Mouse (Mus musculus): ENCODE measurements around the gene Acap3. TPM values are rescaled to one million over a fixed set of nuclear protein-coding genes. Genes with fewer than 3 reads are reported as not detected.

The Acap3 gene
- total RNA-seq, 2 experiments from 2014 or later: 124 to 128 TPM

DNA sequence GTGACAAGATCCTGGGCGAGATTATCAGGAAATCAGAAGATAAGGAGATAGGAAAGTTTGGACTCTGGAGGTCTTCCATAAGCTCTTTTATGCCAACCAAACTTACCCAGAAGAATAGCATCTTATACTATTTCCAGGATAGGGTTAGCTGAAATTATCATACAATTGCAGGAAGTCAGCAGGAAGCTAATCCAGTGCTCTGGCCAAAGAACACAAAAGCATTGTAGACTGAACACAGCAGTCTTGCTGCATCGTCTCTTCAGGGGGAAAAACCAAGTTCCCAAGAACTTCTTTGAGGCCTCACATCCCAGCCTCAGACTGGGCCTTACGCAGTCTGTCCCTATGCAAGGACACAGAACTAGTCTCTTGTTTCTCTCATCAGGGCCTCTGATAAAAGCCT, 8.0 kb upstream of the Acap3 start:
- no peak for DNase-seq (ENCODE audit: low spot score in 2 of 2)

DNA sequence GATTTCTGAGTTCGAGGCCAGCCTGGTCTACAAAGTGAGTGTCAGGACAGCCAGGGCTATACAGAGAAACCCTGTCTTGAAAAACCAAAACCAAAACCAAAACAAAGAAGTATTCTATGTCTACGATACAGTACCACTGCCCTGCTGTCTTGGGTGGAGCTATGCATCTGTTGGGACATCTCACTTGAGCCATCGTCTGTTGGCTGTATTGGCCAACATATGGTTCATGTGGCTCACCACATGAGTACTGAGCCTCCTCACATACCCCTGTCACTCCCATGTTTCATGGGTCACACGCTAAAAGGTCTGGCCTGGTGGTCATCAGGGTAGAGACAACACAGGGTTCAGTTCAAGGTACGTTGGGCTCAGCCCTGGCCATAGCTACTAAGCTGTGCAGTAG, 5.3 kb upstream of the Acap3 start:
- DNase-seq (ENCODE audit: low spot score in 2 of 2): no peak

DNA sequence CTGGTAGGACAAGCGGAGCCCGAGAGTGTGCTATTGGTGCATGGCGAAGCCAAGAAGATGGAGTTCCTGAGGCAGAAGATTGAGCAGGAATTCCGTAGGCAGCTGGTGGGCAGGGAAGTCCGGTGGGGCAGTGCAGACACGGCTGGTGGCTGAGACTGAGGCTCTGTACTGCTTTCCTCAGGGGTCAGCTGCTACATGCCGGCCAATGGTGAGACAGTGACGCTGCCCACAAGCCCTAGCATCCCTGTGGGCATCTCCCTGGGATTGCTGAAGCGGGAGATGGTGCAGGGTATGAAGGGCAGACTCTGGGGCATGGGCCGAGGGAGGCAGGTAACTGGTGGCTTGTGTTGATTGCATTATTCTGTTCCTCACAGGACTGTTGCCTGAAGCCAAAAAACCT, 3.9 kb upstream of the Acap3 start:
- no peak for DNase-seq (ENCODE audit: low spot score in 2 of 2)

DNA sequence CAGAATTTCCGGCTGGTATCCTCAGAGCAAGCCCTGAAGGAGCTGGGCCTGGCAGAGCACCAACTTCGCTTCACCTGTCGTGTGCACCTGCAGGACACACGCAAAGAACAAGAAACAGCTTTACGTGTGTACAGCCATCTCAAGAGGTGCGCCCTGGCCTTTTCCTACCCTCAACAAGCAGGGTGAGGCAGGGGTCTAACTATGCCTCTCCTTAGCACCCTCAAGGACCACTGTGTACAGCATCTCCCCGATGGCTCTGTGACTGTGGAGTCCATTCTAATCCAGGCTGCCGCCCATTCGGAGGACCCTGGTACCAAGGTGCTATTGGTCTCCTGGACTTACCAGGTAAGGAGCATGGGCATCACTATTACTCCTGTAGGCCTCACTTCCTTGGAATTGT, 3.4 kb upstream of the Acap3 start:
- no peak for DNase-seq (ENCODE audit: low spot score in 2 of 2)

DNA sequence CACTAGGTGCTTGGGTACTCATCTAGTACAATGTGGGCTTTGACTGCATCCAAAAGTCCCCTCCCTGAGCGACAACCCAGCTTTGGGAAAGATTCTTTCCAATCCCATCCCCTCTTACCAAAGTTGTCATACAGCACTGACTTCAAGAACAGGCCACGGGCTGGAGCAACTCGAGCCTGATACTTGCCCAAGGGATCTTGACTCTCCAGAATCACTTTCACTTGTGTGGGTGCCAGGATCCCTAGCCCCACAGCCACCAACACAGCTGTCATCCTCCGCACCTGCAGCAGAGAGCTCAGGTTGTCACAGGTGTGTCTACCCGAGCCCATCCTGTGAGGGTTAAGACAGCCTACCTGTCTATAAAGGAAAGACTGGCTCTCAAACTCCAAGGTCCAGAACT, 2.3 kb upstream of the Acap3 start:
- DNase-seq (ENCODE audit: low spot score in 2 of 2): peak in 1 of 2 experiments; percentile 1

DNA sequence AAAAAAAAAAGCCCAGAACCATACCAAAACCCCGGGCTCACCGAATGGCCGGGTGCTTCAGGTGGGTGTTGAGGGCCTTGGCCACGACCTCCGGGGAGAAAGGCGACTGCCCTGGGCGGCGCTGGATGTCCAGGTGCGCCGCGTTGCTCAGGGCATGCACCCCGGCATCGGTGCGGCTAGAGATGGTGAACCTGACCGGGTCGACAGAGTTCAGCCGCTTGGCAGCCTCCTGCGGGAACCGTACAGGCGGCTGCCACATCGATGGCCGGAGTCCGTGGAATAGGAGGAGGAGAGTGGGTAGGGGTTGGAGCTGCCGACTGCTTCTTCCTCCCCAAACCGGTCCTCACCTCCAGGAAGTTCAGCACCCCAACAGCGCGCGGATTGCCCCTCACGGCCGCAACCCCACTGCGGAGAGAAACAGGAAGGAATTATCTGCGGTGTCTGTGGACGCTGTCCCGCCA, 581 bp upstream of the Acap3 start:
- DNase-seq (ENCODE audit: low spot score in 2 of 2): peak; percentile 7 to 17

DNA sequence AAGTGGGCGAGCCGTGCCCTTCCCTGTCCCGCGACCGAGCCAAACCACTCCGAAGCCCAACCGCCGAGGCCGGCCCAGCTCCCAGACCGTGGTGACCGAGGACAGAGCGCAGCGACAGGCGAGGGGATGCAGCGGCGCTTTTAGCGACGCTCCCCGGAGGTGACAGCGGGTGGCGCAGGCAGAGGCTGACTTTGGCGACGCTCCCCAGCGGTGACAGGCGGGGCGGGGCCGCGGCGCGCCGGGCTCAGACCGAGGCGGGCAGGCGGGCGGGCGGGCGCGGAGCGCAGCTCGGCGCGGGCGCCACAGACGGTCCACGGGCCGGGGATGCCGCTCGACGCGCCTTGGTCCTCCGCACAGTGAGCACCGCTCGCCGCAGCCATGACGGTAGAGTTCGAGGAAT, 395 bp downstream of the Acap3 start:
- peak; percentile 76 to 87 for DNase-seq (ENCODE audit: low spot score in 2 of 2)

DNA sequence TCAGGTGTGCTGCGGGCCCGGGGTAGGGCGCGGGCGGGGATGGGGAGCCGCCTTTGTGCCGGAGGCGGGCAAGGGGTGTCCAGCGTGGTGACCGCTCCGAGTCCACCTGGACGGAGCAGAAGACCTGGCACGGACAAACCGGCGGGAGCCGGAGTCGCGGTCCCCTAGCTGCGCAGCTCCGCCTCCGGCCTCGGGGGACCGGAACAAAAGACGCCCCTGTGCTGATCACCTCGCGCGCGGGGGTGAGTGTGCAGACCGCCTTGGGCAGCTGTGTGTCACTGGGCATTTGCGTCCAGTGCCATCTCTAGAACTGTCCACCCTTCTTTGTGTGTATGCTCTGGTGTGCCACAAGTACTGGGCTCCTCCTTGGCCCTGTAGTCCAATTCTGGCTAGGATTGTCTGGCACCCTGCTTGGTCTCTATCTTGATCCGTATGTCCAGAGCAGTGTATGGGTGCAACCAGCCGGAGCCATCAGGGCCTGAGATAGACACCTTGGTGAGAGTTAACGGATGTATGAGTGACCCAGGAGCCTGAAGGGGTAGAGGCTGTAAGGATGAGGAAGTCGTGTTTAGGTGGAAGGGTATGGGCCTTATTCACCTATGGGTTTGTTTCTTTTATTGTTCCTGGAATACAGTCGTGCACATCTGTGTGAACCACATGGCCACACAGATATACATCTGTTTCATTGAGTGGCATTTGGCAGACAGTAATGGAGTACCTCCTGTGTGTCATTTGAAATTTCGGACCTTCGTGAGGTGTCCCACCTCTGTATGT, 1.0 kb downstream of the Acap3 start:
- DNase-seq (ENCODE audit: low spot score in 2 of 2): peak; percentile 42 to 43

DNA sequence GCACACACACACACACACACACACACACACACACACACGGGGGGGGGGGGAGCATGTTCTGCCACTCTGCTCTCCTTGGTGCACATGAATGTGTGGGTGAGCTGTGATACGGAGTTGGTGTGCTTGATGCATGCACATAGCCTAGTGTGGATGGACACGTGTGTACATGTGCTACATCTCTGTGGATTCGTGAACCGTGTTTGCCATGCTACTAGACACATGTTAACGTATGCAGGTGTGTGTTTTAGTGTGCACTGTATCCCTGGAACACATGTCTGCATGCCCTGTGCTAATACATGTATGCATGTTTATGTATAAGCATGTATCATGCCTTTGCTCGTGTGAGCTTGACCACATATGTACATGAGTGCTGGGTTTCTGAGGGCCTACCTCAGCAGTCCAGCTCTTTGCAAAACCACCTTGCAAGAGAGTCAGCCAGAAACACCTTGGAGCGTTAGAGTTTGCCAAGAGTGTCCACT, 1.6 kb downstream of the Acap3 start:
- DNase-seq (ENCODE audit: low spot score in 2 of 2): peak; percentile 0 to 1

DNA sequence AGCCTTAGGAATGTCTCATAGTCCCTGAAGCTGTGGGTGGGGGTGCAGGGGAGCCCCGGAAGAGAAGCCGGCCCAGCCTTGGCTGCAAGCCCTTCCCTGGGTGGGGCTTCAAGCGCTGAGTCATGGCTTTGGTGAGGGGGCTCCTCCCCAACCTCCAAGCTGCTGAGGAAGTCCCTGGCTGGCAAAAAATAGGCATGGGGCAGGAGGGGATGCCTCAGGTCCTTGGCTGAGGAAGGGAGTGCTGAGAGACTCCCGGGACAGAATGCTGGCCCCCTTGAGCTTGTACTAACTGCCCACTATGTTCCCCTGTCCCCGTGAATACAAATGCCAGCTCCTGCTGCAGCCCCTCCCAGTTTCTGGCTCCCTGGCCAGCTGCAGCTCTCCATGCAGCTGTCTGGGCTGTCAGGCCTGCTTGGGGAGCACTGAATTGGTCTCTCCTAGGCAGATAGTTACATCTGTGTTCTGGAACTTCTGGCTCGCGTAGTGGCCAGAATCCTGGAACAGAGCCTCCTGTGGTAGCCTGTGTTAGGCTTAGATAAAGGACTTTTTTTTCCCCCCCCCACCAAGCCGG, 2.8 kb downstream of the Acap3 start:
- DNase-seq (ENCODE audit: low spot score in 2 of 2): peak; percentile 73 to 81

DNA sequence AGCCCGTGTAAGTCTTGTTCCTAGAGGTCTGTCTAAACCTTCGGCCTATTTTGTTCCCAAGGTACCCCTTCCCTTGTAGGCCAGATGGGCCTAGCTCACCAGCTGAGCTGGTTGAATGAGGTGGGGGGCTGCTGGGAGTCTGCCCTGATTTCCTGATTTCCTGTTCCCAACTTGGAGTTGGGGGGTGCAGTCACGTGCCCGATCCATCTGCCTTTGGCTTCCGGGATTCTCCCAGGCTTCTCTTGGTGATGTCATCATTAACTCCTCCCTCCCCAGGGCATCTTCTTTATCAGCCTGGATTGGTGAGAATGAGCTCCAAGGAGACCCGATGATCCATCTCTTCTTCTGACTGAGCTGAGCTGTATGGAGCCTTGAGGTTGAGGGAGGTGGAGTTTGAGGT, 3.6 kb downstream of the Acap3 start:
- DNase-seq (ENCODE audit: low spot score in 2 of 2): peak; percentile 79 to 81

DNA sequence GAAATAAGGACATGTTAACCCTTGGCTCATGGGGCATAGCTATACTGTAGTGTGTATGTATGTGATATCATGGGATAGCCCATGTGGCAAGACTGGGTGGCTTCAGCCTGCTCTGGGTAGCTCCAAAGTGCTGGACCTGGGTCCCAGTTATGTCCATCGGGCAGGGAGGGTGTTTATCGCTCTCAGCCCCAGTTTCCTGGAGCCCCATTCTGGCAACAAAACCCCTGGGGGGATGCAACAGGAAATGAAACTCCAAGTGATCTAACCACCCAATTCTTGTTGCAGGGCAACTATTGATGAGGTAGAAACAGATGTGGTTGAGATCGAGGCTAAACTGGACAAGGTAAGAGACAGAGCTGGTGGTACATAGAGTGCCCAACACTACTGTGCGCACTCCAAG, 4.2 kb downstream of the Acap3 start:
- peak in 1 of 2 experiments; percentile 0 for DNase-seq (ENCODE audit: low spot score in 2 of 2)

DNA sequence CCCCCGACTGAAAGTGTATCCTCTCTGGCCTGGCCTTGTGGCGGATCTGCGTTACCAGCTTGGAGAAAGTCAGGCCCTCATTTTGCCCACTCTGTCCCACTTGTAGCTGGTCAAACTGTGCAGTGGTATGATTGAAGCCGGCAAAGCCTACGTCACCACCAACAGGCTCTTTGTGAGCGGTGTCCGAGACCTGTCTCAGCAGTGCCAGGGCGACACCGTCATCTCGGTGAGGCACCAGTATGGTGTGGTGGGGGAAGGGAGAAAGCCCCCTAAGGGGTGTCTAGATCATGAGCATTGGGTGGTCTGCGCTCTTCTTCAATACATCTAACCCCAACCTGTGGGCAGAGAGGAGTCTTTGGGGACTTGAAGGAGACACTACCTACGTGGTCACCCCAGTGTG, 4.8 kb downstream of the Acap3 start:
- DNase-seq (ENCODE audit: low spot score in 2 of 2): peak in 1 of 2 experiments; percentile 1

DNA sequence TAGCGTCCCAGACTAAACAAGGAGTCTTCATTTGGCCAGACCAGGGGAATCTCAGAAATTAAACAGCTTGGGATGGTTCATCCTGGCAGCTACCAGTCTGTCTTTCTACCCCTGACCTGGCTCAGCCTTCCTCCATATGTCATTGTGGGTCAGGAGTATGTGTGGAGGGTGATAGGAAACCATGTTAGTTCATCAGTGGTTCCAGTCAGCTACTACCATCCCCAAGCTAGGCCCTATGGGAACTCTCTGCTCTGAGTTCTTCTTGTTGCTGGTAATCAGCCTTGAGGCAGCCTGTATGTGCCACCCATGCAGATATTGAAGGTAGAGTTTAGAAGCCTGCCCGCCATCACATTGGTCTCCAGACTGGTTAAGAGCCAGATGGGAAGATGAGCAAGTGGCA, 6.7 kb downstream of the Acap3 start:
- no peak for DNase-seq (ENCODE audit: low spot score in 2 of 2)

DNA sequence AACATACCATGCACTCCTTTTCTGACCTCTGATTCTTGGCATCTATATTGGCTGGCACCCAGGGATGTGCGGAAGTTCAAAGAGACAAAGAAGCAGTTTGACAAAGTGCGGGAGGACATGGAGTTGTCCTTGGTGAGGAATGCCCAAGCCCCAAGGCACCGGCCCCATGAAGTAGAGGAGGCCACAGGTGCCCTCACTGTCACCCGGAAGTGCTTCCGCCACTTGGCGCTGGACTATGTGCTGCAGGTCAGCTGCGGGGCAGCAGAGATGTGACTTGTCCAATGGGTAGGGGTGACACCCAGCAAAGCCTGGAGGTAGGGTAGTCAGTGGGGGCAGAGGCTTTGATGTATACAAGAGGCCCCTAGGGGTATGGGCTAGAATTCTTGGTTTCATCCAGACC, 7.7 kb downstream of the Acap3 start:
- DNase-seq (ENCODE audit: low spot score in 2 of 2): peak; percentile 0 to 1

DNA sequence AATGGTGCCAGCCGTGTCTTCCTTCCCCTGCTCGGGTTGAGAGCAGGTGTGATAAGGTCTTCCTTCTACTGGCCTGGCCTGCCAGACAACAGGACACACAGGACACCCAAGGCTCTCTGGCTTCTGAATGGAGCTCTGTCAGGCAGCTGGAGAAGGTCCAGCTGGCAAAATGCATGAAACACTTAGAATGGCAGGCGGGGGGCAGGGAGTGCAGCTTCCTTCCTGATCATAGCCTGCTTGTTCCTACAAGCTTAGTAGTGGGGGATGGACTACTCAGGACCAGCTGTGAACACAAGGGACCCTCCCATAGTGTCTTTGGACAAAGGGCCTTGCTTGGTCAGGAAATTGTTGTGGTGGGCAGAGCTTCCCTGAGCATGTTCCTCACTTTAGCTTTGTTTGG, 9.6 kb downstream of the Acap3 start:
- peak in 1 of 2 experiments; percentile 15 for DNase-seq (ENCODE audit: low spot score in 2 of 2)

DNA sequence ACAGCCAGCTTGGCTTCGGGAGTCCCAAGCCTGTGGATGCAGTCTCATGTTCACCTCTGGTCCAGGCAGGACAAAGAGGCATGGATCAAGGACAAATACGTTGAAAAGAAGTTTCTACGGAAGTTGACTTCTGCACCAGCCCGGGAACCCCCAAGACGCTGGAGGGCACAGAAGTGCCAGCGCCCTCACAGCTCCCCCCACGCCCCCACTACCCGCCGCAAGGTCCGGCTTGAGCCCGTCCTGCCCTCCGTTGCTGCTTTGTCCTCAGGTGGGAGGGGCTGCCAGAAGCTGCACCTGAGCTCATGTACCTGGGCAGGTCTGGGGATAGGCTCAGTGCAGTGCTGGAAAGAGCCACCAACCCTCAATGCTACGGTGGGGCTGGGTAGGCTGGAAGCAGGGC, 11.6 kb downstream of the Acap3 start:
- DNase-seq (ENCODE audit: low spot score in 2 of 2): no peak

DNA sequence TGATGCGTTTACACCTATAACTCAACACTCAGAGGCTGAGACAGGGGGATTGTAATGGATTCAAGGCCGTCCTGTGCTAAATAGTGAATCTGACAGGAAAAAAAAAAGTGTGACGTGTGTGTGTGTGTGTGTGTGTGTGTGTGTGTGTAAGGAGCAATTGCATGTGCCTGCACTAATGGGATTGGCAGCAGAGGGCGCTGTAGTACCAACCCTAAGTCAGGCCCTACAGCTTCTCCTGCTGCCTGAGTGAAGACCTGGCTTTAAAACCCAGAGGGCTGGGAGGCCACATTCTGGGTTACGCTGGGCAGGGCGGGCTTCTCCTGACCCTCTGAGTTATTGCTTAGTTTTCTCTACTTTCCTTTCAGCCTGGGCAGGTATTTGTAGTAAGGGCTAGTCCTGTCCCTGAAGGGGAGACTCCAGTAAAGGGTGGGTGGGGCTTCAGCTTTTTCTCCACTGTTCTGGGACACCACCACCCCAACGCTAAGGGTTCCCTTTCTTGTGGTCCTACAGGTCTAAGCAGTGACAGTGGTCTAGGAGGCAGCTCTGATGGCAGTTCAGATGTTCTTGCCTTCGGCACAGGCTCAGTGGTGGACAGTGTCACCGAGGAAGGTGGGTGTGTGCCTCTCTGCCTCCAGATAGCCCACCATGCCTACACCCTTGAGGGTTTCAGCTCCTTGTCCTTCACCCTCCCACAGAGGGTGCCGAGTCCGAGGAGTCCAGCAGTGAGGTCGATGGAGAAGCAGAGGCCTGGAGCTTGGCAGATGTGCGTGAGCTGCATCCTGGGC, 12.9 kb downstream of the Acap3 start:
- DNase-seq (ENCODE audit: low spot score in 2 of 2): peak; percentile 3 to 16

DNA sequence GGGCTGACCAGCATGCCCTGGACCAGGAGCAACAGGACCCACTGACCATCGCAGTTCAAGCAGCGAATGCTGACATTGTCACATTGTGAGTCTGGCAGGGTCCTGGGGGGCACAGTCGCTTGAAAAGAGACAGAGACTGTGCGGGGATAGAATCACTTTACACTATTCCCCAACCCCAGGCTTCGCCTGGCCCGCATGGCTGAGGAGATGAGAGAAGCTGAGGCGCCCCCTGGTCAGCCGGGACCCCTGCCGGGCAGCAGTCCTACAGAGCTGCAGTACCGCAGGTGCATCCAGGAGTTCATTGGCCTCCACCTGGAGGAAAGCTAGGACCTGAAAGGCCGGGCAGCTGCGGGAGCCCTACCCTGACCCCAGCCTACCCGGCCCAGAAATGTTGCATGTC, 14.0 kb downstream of the Acap3 start:
- peak in 1 of 2 experiments; percentile 1 for DNase-seq (ENCODE audit: low spot score in 2 of 2)

DNA sequence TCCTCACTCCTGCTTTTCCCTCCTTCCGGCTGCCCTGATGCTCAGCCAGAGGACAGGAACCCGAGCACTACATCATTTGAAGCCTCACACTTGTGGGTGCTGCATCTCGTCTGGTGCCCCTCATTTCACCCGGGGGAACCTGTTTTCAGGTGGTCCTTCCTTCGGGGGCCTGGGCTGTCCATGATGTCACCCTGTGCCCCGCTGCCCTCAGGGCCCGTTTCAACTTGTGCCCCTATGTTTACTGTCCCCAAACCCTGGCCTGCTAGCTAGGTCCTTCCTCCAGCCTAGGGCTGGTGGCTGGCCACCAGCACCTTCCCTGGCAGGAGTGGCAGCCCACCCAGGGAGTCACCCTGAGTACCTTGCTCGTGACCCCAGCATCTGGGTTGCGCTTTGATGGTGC, 14.5 kb downstream of the Acap3 start:
- peak in 1 of 2 experiments; percentile 1 for DNase-seq (ENCODE audit: low spot score in 2 of 2)

DNA sequence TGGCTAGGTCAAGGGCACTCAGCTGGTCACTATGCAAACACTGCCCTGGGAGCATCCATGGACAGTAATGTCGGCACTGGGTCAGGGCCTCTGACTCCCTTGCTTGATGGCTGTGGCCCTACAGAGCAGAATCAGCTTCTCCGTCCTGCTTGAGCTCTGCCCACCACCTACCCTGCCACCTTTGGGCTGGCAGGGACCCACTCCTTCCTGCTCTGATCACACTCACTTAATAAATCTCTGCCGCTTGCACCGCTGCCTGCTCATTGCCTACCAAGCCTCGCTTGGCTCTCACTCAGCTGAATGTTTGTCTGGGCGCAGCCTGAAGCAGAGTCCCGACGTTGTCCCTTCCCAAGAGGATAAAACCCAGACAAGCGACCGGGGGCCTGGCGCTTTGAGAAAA, 15.4 kb downstream of the Acap3 start:
- DNase-seq (ENCODE audit: low spot score in 2 of 2): no peak

DNA sequence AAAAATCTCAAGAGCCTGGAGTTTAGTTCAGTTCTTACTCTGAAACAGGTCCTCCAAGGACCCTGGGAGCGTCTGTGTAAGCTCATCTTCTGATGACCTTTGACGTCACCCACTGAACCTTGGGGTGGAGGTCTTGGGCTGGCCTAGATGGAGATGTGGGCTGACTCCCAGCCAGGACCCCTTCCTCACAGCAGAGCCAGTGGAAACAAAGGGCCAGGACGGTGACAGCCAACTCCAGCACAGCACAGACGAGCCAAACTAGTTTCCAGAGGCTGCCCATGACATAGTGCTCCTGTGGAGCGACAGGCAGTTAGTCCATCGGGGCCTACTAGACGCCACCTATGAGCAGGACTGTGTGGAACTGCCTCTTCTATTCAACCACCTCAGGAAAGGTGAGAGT, 16.7 kb downstream of the Acap3 start:
- DNase-seq (ENCODE audit: low spot score in 2 of 2): peak; percentile 1
